Mouse (Mus musculus): ENCODE measurements around the gene Tnfrsf12a. TPM values are rescaled to one million over a fixed set of nuclear protein-coding genes. Genes with fewer than 3 reads are reported as not detected.

Tnfrsf12a gene
- 101 and 138 TPM in 2 replicates for total RNA-seq (2012; rRNA removed)

GRCm38 (mm10) chr17:23677236-23677679, at the start of gene Tnfrsf12a:
TSS of gene Tnfrsf12a (minus strand) at chr17:23677468.
- H3K4me3 ChIP-seq (ENCODE audit: insufficient read depth in 1 of 2, low read depth in 1 of 2, low read length in 2 of 2, poor library complexity in 1 of 2, severe bottlenecking in 1 of 2), result peak within 1 kb of the TSS; percentile 83 to 84
- in situ Hi-C loops (cut with MboI; ENCODE audit: low sequenced_read_pairs in 2 of 2, unreplicated experiment in 2 of 2), result no loop called here
- peak; percentile 80 for DNase-seq (ENCODE audit: low read depth, low spot score)
- H3K9ac ChIP-seq (ENCODE audit: insufficient read depth, low read depth, low read length, poor library complexity, severe bottlenecking), result peak within 1 kb of the TSS; percentile 85
- no peak for TF ChIP-seq MAFK (IDR thresholded peaks at IDR 0.05; ENCODE audit: insufficient read depth, low read depth, low read length)
- TF ChIP-seq HCFC1 (IDR thresholded peaks at IDR 0.05; ENCODE audit: borderline replicate concordance, insufficient read depth, low read length), result no peak
- TF ChIP-seq ZNF384 (IDR thresholded peaks at IDR 0.05; ENCODE audit: low read depth, low read length), result no peak
- TF ChIP-seq ZC3H11A (IDR thresholded peaks at IDR 0.05; ENCODE audit: borderline replicate concordance, low read depth, low read length), result no peak
- TF ChIP-seq CHD2 (IDR thresholded peaks at IDR 0.05; ENCODE audit: low read depth, low read length), result no peak
- H3K27ac ChIP-seq (ENCODE audit: insufficient read depth, low read depth, low read length, poor library complexity, severe bottlenecking), result no peak within 1 kb of the TSS
- peaks cover 4 to 30% of the 10 kb centered on the region in 2 experiments; a peak in 3 of 4 replicates for H3K4me1 ChIP-seq (ENCODE audit: control insufficient read depth in 2 of 2, insufficient read depth in 2 of 2, low read length in 2 of 2, poor library complexity in 1 of 2)
- peaks cover 8% of the 10 kb centered on the region; the same call in 1 of the 2 replicates for H3K36me3 ChIP-seq (ENCODE audit: control insufficient read depth, insufficient read depth, low read length, poor library complexity, severe bottlenecking)
- H3K9me3 ChIP-seq (ENCODE audit: control insufficient read depth, insufficient read depth, low read depth, low read length), result no peaks in the 10 kb centered on the region

GRCm38 (mm10) chr17:23726758-23727142, 49.5 kb upstream of the Tnfrsf12a start:
- Histone ChIP-seq H3K9ac (ENCODE audit: insufficient read depth, low read depth, low read length, poor library complexity, severe bottlenecking) (peak overlapping the region; percentile 84), H3K4me1 (ENCODE audit: control insufficient read depth in 2 of 2, insufficient read depth in 2 of 2, low read length in 2 of 2, poor library complexity in 1 of 2) (peaks cover 4 to 5% of the 10 kb centered on the region in 2 experiments; a peak in 1 of 4 replicates), H3K27ac (ENCODE audit: insufficient read depth, low read depth, low read length, poor library complexity, severe bottlenecking) (0 out of 2 replicates have a peak overlapping the region, but pooled peaks have one; percentile 20), H3K9me3 (ENCODE audit: control insufficient read depth, insufficient read depth, low read depth, low read length) (no peaks in the 10 kb centered on the region), H3K36me3 (ENCODE audit: control insufficient read depth, insufficient read depth, low read length, poor library complexity, severe bottlenecking) (0 out of 2 replicates have a peak, but pooled peaks cover 1% of the 10 kb centered on the region), H3K4me3 (ENCODE audit: insufficient read depth in 1 of 2, low read depth in 1 of 2, low read length in 2 of 2, poor library complexity in 1 of 2, severe bottlenecking in 1 of 2) (peak overlapping the region; percentile 87 to 90)
- in situ Hi-C loops (cut with MboI; ENCODE audit: low sequenced_read_pairs in 2 of 2, unreplicated experiment in 2 of 2), result no loop called here
- no peak for TF ChIP-seq HCFC1 (IDR thresholded peaks at IDR 0.05; ENCODE audit: borderline replicate concordance, insufficient read depth, low read length)
- no peak for TF ChIP-seq MAFK (IDR thresholded peaks at IDR 0.05; ENCODE audit: insufficient read depth, low read depth, low read length)
- no peak for TF ChIP-seq ZC3H11A (IDR thresholded peaks at IDR 0.05; ENCODE audit: borderline replicate concordance, low read depth, low read length)
- no peak for TF ChIP-seq CHD2 (IDR thresholded peaks at IDR 0.05; ENCODE audit: low read depth, low read length)
- TF ChIP-seq ZNF384 (IDR thresholded peaks at IDR 0.05; ENCODE audit: low read depth, low read length), result no peak
- DNase-seq (ENCODE audit: low read depth, low spot score), result no peak

GRCm38 (mm10) chr17:23725999-23726757, 48.9 kb upstream of the Tnfrsf12a start, which contains the start of gene Pkmyt1:
TSS of gene Pkmyt1 (plus strand) at chr17:23726336.
- Histone ChIP-seq H3K4me1 (ENCODE audit: control insufficient read depth in 2 of 2, insufficient read depth in 2 of 2, low read length in 2 of 2, poor library complexity in 1 of 2) (peaks cover 2 to 5% of the 10 kb centered on the region in 2 experiments; a peak in 1 of 4 replicates), H3K4me3 (ENCODE audit: insufficient read depth in 1 of 2, low read depth in 1 of 2, low read length in 2 of 2, poor library complexity in 1 of 2, severe bottlenecking in 1 of 2) (peak within 1 kb of the TSS; percentile 87 to 90), H3K36me3 (ENCODE audit: control insufficient read depth, insufficient read depth, low read length, poor library complexity, severe bottlenecking) (no peaks in the 10 kb centered on the region), H3K9ac (ENCODE audit: insufficient read depth, low read depth, low read length, poor library complexity, severe bottlenecking) (peak within 1 kb of the TSS; percentile 84), H3K27ac (ENCODE audit: insufficient read depth, low read depth, low read length, poor library complexity, severe bottlenecking) (peak within 1 kb of the TSS; percentile 20; the same call in 1 of the 2 replicates), H3K9me3 (ENCODE audit: control insufficient read depth, insufficient read depth, low read depth, low read length) (no peaks in the 10 kb centered on the region)
- TF ChIP-seq ZNF384 (IDR thresholded peaks at IDR 0.05; ENCODE audit: low read depth, low read length), result no peak
- TF ChIP-seq ZC3H11A (IDR thresholded peaks at IDR 0.05; ENCODE audit: borderline replicate concordance, low read depth, low read length), result no peak
- TF ChIP-seq HCFC1 (IDR thresholded peaks at IDR 0.05; ENCODE audit: borderline replicate concordance, insufficient read depth, low read length), result no peak
- DNase-seq (ENCODE audit: low read depth, low spot score), result peak; percentile 86
- in situ Hi-C loops (cut with MboI; ENCODE audit: low sequenced_read_pairs in 2 of 2, unreplicated experiment in 2 of 2), result no loop called here

- in situ Hi-C loops (cut with MboI; ENCODE audit: low sequenced_read_pairs in 2 of 2, unreplicated experiment in 2 of 2), result no loop called here
- no peak overlapping the region for H3K27ac ChIP-seq (ENCODE audit: insufficient read depth, low read depth, low read length, poor library complexity, severe bottlenecking)
- H3K9ac ChIP-seq (ENCODE audit: insufficient read depth, low read depth, low read length, poor library complexity, severe bottlenecking), result peak overlapping the region; percentile 66; the same call in 1 of the 2 replicates
- H3K4me1 ChIP-seq (ENCODE audit: control insufficient read depth in 2 of 2, insufficient read depth in 2 of 2, low read length in 2 of 2, poor library complexity in 1 of 2), result peaks cover 2 to 5% of the 10 kb centered on the region in 2 experiments; a peak in 1 of 4 replicates
- no peaks in the 10 kb centered on the region for H3K36me3 ChIP-seq (ENCODE audit: control insufficient read depth, insufficient read depth, low read length, poor library complexity, severe bottlenecking)
- no peak for DNase-seq (ENCODE audit: low read depth, low spot score)
- no peak for TF ChIP-seq ZC3H11A (IDR thresholded peaks at IDR 0.05; ENCODE audit: borderline replicate concordance, low read depth, low read length)
- no peak for TF ChIP-seq MAFK (IDR thresholded peaks at IDR 0.05; ENCODE audit: insufficient read depth, low read depth, low read length)
- no peak for TF ChIP-seq HCFC1 (IDR thresholded peaks at IDR 0.05; ENCODE audit: borderline replicate concordance, insufficient read depth, low read length)
- TF ChIP-seq ZNF384 (IDR thresholded peaks at IDR 0.05; ENCODE audit: low read depth, low read length), result no peak
- TF ChIP-seq CHD2 (IDR thresholded peaks at IDR 0.05; ENCODE audit: low read depth, low read length), result no peak
- H3K9me3 ChIP-seq (ENCODE audit: control insufficient read depth, insufficient read depth, low read depth, low read length), result no peaks in the 10 kb centered on the region
- peak overlapping the region; percentile 55 to 67 for H3K4me3 ChIP-seq (ENCODE audit: insufficient read depth in 1 of 2, low read depth in 1 of 2, low read length in 2 of 2, poor library complexity in 1 of 2, severe bottlenecking in 1 of 2)
Measured at GRCm38 (mm10) chr17:23725477-23725876, 48.2 kb upstream of the Tnfrsf12a start.

All from ES-E14 (cell line).